Mouse (Mus musculus): Measurements from ENCODE around the gene Fnip1.

DNA sequence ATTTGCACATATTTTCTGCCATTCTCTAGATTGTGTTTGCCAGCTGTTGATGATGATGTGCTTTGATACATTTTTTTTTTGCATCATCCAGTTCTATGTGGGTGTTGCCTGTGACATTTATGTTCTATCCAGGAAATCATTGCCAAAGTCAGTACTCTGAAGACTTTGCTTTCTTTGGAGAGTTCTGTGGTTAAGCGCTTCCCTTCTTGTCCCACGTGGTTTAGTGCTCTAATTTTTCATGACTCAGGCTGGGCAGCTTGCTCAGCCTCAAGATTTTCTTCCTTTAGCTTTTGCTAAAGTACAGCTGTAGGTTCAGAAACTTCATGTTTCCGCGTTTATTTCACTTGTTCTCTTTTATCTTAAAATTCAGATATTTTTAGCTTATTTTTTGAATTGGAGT lies 54.6 kb downstream of the Fnip1 start:
- TF ChIP-seq CTCF (IDR thresholded peaks at IDR 0.05; ENCODE audit: insufficient read depth, low read length) = no peak
- no peak for TF ChIP-seq POLR2A (IDR thresholded peaks at IDR 0.05; ENCODE audit: borderline replicate concordance, extremely low read depth, low read depth, low read length)
